Mouse (Mus musculus) stomach, postnatal 0 days (tissue): ENCODE results near the gene Tmem175.

ENCODE experiments used
- CTCF ChIP-seq: IDR thresholded peaks from 2 replicates; pipeline ENCODE4 v1.5.1; 2016; ENCODE audit warnings: antibody characterized with exemption, low read depth, mild to moderate bottlenecking, moderate library complexity
- EP300 ChIP-seq: optimal IDR thresholded peaks from 2 replicates; pipeline ENCODE3; 2016; ENCODE audit warnings: antibody characterized with exemption

- TF ChIP-seq CTCF (no peak), EP300 (no peak)
These were observed 59.5 kb downstream of the Tmem175 start for GRCm38 (mm10) chr5:108689091-108689490.
